Mouse (Mus musculus) right cerebral cortex, adult 2 months (tissue): Measurements from ENCODE around the gene Gm20388.

Source experiments
- DNase-seq, 2 experiments: peaks; one replicate each; pipeline ENCODE4 v3.0.0; 2021 to 2022; ENCODE audit warnings: low spot score in 2 of 2

Gene Gm20388

DNA sequence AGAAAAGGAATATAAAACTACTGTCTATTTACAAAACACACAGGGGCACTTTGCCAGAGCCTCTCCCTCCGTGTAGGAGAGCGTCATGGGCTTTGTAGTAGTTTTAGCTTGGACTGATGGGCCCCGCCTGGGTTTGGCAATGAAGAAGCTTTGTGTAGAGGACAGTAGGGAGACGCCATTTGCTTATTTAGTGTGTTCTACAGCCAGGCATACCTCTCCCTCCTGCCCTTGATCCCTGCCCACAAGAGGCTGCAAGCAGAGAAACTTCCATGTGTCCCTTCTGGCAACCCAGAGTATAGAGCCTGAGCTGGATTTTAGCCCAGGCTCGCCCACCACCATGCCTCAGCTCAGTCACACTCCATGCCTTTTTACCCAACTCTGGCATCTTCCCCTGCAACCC is 4271.1 kb downstream of the Gm20388 start:
- no peak for DNase-seq

DNA sequence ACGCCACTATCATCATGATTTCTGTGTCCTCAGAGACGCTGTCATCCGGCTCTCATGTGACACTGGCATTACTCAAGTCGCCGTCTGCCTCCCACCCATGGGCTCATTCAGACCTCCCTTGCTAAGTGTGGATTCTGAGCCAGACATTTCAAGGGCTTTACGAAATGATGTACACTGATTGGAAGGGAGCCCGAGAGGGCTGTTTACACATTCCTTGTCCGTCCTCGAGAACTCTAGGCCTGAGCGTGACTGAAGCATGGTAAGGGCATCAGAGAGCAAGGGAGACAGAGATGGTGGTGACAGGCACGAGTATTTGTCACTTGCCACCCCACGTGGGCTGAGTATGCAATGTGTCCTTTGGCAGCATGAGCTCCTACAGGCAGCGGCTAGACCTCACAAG is 4271.6 kb downstream of the Gm20388 start:
- DNase-seq, result peak; percentile 49 to 52

DNA sequence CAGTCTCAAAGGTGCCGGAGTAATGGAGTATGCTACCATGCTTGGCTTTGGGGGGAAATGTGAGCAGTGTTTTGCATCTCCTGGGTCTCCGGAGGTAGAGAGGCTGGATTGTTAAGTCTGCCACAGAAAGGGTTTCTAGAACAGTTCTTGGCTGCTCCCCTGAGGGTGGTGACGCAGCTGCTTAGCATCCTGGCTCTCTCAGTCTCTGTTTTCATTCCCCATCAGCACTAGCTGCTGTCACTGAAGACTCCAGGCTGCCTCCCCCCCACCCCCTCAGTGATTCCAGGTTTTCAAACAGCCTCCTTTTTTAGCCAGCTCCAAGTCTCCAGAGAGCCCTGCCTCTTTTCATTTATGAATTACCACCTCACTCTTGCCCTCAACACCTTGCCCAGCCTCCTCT is 4273.4 kb downstream of the Gm20388 start:
- no peak for DNase-seq

DNA sequence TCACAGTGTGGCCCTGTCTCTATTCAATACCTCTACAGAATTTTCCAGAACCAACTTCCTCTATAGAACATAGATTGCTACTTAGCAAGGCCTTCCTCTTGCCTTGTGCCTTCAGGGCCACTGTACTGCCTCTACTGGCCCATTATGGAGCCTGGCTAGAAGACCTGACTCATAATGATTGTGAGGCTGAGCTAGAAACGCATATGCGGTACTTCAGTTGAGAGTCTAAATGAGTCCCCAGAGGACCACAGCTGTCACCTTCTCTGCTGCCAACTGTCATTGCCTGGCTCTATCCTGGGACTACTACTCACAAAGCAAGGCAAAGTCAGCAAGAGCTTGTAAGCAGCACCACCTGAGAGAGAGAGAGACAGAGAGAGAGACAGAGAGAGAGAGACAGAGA is 4273.9 kb downstream of the Gm20388 start:
- no peak for DNase-seq

DNA sequence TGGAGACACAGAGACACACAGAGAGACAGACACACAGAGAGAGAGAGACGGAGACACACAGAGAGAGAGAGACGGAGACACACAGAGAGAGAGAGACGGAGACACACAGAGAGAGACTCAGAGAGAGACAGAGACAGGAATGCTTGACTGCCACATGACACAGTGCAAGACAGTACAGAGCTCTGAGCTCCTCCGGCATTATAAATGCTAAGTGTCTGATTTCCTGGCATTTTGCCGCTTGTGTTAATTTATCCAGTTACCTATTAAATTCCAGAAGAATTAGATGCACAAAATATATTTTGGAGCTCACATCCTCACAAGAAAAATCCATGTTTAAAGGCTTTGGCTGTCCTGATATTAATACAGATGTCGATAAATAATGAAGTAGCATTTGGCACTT is 4274.4 kb downstream of the Gm20388 start:
- DNase-seq, result no peak

DNA sequence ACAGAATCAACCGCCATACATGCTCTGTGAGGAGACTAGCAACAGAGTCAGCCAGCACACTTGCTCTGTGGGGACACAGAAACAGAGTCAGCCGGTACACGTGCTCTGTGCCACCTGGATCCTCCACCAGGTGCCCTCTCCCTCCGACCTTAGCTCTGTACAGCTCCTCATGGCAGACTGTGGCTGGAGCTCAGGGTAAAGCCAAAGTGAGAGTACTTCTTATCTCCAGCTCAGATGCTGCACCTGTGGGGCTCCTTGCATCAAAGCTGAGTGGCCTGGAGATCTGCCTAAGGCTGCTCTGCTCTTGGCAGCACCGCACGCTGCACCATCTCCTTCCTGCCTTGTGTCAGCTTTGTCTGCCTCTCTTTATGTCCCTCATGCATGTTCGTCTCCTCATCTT is 4279.7 kb downstream of the Gm20388 start:
- DNase-seq, result no peak

DNA sequence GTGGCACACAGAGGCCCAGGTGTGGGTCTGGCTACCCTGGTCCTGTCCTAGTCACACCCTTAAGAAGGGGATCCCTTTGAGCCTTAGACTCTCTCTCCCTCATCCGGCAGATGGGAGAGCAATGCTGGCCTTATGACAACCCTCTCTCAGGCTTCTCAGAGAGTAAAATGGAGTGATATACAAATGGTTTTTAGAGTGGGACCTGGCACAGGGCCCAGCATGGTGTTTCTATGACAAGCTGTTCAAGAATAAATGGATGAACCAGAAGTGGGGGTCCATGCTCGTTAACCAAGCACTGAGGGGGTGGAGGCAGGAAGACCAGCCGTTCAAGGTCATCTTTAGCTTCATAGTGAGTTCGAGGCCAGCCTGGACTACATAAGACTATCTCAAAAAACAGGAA is 4281.6 kb downstream of the Gm20388 start:
- DNase-seq, result no peak

DNA sequence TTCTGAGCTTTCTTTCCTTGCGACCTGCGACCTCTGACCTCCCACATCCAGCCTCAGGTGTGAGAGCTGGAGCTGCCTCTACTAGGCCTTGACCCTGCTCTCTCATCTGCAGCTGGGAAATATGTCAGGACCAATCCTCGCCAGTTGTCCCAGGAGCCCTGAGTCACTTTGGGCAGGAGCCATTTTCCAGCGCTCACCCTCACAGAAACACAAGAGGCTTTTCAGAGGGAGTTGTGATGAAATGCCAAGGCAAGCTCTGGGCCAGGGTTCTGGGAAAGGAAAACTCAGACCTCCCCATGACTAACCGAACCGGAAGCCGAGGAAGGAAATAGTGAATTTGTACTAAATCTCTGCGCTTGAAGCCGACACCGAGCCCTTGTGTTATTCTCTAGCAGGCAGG is 4282.3 kb downstream of the Gm20388 start:
- DNase-seq, result no peak

DNA sequence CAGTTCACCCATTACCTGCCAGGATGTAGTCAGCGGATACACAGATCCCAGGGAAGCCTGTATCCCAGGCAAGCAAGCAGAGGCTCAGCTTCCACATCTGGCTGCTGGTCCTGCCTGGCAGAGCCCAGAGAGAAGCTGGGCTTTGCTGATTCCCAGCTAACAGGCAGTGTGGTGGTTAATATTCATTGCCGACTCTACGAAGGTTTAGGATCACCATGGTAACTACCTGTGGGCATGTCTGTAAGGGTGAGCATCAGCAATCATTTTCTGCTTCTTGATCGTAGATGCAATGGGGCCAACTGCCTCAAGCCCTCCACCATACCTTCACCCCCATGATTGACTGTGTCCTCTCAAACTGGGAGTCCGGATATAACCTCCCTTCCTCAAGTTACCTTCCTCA is 4283.4 kb downstream of the Gm20388 start:
- no peak for DNase-seq

DNA sequence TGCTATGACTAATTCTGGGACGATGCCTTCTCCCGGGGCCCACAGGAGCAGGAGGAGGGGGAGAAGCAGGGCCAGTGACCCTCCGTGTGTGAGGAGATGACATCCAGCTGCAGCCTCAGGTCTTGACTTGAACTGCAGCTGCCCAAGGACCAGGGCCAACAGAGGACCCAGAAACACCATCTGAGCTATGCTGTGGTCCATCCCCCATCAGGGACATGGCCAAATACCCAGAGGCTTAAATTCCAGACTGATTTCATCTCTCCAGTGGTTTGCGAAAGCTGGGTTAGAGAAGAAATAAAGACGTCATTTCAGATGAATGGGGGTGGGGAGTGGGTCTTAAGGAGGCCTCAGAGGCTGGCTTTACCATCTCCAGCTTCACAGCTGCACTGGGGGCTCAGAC is 4285.6 kb downstream of the Gm20388 start:
- no peak for DNase-seq

DNA sequence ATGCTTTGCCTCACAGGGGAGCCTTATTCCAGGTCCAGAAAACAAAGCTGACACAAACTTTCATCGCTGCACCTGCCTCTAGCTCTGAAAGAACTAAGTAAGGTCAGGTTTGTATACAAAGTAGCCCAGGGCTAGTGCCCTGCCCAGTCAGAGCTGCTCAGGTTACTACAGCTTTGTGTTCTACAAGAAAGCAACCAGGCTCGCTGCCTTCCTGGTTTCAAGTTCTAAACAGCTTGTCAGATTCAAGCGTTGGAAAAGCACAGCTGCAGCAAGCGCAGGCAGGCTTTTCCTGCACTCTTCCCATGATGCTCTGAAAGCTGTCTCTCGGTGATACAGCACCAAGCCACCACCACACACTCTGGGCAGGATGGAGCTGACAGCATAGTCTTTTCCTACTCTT is 4286.2 kb downstream of the Gm20388 start:
- no peak for DNase-seq

DNA sequence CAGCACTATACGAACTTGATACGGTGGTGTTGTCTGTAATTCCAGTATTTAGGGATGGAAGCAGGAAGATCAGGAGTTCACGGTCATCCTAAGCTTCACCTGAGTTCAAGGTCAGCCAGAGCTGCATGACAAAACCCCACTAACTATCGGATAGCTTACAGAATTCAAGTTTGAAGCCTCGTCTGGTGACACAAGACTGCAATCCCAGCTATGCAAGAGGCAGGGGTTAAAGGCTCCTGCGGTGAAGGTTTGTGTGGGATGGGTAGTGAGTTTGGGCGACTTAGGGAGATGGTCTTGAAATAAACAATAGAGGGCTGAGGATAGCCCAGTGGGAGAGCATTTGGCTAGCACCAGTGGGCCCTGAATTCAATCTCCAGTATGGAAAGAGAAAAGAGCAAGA is 4287.6 kb downstream of the Gm20388 start:
- DNase-seq, result no peak

DNA sequence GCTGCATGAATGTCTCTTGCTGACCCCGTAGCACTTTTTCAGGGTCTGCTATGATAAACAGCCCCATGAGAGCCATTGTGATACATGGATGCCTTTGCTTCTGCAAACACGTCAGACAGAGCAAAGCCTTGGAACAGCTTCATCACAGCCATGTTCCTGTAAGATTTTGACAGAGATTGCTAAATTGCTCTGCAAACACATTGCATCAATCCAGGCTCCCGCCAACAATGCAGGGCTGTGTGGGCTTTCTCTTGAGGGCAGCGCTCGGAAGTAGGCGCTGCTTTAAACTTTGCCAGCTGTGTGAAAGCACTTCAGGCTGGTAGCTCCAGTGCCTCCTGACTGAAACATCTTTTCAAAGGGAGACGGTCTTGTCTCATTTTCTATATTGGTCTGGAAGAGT is 4289.8 kb downstream of the Gm20388 start:
- DNase-seq, result no peak

DNA sequence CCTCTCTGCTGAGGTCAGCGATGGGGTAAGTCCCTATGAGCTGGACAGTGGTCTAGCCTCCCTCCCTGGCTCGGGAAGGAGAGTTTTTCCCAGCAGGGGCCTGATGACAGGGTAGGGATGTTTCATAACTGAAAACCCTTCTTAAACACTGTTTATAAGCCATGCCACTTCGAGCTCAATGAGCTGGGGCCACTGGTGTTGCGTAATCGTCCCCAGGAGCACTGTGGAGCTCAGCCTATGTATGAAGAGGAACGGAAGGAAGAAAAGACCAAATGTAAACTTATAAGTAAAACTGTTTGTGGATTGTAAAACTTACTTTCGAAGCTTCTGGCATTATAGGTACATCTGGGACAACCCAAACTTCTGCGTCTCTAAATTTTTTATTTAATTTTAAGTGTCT is 4291.1 kb downstream of the Gm20388 start:
- DNase-seq, result no peak

DNA sequence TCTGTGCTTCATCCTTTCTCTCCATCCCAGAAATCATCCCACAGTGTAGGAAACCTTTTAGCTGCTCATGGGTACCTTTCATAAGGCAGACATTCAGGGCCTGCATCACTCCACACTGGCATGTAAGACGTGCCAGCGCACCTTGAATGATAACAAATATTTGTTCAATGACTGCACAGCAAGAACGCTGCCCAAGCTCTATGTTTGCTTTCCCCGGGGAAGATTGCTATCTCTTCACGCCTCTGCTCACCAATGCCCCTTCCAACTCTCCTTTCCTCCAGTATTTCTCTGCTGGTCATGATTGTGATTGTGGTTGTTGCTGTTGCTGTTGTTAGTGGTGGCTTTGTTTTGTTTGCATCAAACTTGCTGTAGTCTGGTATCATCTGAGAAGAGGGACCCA is 4292.3 kb downstream of the Gm20388 start:
- DNase-seq, result no peak

DNA sequence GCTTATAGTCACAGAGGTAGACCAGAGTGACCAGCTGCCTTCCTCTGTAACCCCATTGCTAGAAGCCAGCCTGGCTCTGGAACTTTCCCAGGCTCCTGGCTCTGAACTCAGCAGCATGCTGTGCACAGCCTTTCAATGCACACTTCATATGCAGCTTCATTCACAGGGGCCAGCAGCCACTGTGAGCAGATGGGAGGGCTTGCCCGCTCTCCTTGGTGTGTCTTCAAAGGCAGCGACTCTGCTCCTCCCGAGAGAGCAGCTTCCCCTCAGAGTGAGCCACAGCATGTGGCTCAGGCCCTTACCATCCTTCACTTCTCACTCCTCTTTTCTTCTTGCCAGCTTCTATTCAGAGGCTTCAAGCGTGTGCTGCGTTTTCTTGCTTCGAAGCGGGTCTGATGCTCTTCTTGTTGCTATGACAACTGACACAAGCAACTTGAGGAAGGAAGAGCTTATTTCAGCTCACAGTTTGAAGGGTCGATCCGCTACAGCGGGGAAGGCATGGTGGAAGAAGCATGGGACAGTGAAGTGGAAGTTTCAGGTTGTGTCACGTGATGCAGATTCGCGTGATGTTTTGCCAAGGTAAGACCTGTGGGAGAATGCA is 4293.5 kb downstream of the Gm20388 start:
- DNase-seq, result no peak

DNA sequence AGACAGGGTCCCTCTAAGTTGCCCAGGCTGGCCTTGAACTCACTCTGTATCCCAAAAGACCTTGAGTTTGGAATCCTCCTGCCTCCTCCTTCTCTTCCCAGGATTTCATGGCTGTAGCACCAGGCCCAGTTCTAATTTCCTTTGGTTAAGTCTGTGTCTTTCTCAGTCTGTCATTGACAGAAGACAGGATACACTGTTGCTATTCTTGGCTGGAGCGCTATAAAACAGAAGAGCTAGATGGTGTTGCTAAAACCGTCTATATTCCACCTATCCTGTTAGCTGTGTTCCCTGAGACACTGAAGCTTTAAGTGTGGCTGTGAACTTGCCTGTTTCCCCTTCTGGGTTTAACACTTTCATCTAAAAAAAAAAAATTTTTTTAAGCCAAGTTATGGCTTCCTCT is 4301.5 kb downstream of the Gm20388 start:
- no peak for DNase-seq

DNA sequence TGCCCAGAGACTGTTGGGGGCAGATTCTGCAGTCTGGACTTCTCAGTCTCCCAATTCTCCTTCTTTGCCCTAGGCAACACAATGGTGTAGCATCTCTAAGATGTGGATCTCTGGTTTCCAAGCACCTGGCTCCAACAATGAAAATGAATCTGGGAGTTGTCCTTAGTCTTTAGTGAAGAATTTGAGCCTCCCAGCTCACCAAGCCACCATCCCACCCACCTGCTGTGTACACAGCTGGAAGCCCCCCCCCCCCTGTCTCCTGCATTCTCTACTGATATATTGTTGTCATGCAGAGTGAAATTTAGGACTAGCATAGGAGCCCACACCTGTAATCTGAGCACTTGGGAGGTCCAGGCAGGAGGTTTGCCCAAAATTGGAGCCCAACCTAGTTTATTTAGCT is 4306.3 kb downstream of the Gm20388 start:
- no peak for DNase-seq

DNA sequence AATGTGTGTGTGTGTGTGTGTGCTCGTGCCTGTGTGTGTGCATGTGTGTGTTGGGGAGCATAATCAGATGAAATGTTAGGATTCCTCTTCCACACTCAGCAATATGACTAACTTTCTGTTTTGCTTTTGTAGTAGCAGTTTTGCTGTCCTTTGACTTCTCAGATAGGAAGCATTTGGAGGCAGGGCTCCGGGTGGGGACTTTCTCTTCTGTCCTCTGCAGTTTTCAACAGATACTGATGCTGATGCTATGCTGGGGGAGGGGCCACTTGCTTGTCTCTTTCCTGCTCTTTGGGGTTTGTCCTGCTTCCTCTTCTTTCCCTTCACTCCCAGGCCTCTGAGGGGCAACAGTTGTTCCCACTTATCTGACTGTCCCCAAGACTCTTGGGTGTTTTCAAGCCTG is 4319.2 kb downstream of the Gm20388 start:
- no peak for DNase-seq

DNA sequence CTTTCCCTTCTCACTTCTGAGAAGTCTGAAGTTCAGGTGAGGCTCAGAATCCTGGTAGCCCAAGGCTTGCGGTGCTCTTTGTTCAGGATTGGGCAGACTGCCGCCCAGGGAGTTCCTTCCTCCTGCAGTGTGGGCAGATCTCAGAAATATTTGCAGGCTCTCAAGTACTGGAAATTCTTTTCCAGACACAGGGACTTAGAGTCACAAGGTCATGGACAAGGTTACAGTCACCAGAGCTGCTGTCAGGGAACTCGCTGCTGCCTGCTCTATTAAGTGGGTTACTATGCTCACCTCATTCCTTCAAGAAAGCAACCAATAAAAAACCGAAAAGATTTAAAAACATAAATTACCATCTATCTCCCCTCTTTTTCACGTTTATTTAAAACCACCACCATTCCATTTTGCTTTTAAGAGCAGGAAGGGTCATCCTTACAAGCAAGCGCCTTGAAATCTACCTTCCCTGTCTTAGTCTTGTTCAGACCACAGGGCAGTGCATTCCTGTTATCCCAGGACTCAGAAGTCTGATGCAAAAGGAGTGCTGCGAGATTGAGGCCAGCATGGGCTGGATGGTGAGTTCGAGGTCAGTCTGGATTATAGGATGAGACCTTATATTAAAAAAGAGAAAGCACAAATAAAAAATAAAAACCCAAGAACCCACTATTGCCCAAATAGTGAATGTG is 4320.0 kb downstream of the Gm20388 start:
- DNase-seq, result no peak

DNA sequence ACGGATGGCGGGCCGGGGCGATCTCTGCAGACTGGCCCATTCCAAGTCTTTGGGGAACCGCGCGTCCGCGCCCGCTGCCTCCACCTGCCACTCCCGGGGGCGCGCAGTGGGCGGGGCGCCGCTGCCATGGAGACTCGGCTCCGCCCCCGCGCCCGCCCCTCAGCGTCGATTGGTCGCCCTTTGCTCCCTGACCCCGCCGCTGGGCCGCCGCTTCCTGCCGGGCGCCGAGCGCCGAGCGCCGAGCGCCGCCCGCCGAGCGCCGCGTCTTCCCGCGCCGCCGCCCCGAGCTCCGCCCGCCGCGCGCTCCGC is 4320.5 kb downstream of the Gm20388 start, which contains the start of gene Galnt2:
Gene Galnt2, plus strand, starts transcription at position 216 of the 309 bp plus-strand sequence.
- DNase-seq, result peak; percentile 91 to 93

DNA sequence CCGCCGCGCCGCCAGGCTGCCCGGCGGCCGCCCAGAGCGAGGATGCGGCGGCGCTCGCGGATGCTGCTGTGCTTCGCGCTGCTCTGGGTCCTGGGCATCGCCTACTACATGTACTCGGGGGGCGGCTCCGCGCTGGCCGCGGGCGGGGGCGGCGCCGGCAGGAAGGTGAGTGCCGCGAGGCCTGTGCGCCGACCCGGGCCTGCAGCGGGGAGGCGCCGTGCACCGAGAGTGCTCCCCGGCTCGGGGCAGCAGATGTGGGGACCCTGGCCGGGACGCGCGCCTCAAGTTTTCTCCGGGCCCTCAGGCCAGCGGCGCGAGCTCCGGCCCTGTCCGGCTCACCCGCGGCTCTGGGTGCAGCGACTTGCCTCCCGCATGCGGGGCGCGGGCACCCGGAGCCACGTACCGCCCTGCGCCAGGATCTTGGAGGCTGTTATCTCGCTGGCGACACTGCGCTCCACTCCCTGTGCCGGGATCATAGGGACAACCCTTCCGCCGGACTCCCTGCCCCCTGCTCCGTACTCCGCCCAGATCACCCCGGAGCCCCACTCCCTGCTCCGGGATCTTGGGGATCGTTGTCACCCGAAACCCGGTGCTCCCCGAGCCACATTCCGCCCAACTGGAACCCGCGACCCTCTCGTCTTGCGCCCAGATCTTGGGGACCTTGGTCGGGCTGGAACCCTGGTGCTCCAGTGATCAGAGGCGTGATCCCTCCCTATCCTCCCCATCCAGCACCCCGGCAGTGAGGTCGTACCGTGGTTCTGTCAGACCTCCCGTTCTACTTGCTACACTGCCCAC is 4321.0 kb downstream of the Gm20388 start:
- peak; percentile 21 to 38 for DNase-seq

DNA sequence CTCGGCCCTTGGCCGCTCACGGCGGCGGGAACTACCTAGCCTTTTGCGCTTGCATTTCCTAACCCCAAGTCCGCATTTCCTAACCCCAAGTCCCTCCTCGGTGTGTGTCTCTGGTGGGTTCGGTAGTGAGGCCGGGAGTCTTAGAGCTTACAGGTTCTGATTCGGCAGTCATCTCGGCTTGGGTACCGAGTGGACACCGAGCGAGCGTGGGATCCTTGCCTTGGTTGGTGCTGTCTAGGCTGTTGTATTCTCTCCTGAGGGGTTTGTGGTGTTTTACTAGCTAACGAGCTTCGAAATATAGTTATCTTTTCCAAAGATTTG is 4321.6 kb downstream of the Gm20388 start:
- no peak for DNase-seq
